Mouse (Mus musculus) cerebellum, adult 8-10 months (tissue): Measurements from ENCODE around the gene Actl6b.
A peak's percentile ranks its signal among the peaks of the same experiment; 100 is the strongest.

Source experiments
- DNase-seq: peaks from one replicate; pipeline ENCODE4 v3.0.0; 2022

The Actl6b gene

GRCm38 (mm10) chr5:137529221-137529995, 23.9 kb upstream of the Actl6b start:
- no peak for DNase-seq

GRCm38 (mm10) chr5:137530075-137530474, 23.2 kb upstream of the Actl6b start:
- no peak for DNase-seq

DNA sequence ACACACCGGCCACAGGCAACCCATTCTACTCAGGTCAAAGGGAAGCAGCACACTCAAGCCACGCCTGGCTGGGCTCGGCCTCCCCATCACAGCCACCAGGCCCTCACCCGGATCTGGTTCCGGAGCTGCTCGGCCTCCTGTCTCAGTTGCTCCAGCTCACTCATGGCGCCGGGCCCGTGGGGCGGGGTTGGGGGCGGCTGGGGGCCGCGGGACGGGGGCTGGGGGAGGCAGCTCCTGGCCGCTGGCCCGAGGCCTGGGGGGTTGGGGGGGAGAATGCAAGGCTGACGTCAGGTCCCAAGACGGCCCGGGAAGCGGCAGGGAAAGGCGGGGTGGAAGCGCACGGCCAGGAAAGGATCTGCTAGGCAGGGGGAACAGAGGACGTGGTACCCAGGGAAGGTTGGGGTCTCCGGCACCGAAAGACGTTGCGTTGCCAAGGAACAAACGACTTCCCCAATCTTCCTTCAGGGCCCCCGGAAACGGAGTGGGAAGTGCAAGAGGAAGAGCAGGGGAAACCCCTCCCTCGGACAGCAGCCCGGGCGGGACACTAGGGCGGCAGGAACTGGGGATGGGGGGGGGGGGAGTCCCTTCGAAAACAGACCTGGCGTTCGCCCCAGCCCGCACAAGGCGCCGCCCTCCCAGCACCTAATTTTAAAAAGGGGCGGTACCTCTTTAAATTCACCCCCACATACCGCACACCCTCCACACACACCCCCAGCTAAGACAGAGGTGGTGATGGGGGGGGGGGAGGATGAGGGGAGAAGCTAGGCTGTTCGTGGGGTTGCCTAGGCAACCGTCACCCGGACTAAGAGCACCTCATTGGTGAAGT, 22.5 kb upstream of the Actl6b start:
- peak; percentile 55 for DNase-seq

DNA sequence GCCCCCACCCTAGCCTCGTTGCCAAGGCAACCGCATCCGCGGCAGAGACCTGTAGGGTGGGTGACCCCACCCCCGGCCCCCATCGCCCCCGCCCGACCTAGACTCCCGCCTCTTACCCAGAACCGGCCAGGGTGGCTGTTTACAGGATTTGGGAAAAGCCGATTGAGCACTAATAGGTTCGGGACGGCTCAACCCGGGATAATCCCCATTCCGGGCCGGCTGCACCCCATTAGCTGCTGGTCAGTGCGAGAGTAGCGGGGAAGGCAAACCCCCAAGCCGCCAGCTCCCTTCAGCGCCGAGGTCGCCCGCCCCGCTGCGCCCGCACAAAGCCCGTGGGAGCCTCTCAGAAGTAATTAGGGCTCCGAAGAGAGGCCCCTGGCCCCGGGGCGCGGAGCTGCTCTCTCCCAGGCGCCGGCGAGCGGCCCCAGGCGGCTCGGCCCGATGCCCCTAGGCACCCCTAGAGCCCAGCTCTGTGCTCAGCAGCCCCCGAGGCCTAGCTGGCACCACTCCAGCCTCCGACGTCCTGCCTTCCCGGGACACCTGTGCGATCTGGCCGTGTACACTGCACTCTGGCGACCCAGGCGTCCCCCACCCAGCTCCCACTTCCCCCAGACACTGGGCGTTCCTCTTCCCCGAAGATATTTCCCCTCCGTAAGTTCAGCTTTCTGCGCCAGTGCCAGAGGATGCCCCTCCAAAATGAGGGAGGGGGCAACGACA, 21.7 kb upstream of the Actl6b start:
- peak; percentile 69 for DNase-seq

DNA sequence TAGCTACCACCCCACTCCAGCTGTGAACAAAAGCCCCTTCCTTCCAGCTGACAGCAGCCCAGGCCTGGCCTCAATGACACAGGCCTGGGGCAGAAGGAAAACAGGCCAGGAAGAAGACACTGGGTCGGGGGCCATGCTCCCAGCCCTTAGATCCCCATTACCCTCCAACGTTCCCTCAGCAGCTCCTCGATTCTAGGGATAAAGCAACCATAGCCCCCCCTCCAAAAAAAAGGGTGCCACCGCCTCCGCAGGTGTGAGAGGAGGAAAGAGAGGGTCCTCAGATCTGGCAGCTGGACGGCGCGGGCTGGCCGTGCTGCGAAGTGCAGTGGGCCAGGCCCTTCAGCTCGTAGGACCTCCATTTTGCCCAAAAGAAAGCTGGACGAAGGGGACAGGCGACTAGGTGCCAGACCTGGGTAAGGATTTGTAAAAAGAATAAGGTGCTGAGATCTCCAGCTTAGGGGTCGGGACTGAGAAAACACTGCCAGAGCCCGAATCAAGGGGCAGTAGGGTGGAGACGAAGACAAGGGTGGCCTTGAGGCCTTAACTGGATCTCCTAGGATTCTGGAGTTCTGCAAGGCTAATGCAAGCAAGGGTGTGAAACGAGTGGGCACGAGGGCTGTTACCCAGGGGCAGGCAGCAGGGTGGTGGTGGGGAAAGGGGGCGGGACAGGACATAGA, 21.0 kb upstream of the Actl6b start:
- DNase-seq = no peak

DNA sequence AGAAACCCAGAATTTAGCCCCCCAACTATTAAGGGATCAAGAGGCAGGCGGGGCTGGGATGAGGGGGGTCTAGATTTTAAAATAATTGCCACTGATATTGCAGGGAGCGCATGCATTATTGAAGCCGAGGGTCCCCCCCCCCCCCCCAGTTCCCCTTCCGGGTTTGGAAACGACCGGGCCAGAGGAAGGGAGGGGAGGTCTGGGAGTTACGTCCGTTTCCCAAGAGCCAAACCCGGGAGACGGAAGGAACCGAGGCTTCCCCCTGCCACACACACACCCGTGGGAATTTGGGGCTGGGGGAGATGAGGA, 20.6 kb upstream of the Actl6b start:
- DNase-seq = no peak

- peak; percentile 99 for DNase-seq
These were observed 20.0 kb upstream of the Actl6b start, which contains the start of the genes Epo and Gnb2 for GRCm38 (mm10) chr5:137533117-137533827. Epo (minus strand) TSS chr5:137533242. Gnb2 (minus strand) TSS chr5:137533510.

- DNase-seq = no peak
These were observed 18.6 kb upstream of the Actl6b start for GRCm38 (mm10) chr5:137534762-137535161.

DNA sequence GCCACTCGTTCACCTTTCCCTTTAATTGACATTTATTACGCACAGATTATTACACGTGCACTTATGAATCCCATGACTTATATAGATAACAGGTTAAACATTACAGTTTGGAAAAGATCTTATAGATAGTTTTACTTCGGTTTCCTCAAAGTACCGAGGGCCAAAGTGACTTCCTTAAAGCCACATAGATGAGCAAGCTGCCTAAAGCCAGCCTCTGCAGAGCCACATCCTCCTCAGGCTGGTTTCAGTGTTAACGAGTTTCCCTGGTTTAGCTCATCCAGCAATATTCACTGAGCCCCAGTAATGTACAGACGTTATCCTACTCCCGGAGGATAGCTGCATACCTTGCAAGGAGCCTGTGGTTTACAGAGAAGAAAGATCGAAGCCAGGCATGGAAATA, 18.0 kb upstream of the Actl6b start:
- DNase-seq = no peak

DNA sequence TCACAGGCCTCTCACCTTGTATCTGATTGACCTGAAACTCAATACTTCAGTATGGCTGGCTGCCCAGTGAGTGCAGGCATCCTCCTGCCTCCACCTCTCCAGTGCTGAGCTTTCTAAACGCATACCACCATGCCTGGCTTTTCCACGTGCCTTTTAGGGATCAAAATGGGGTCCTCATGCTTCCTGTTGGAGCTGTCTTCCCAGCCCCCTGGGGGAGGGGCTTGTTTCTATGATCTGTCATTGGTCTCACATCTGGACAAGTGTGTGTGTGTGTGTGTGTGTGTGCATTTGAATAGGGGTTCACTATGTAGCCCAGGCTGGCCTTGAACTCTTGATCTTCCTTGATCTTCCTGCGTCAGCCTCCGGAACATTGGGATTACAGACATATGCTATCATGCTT, 15.9 kb upstream of the Actl6b start:
- peak; percentile 18 for DNase-seq

DNA sequence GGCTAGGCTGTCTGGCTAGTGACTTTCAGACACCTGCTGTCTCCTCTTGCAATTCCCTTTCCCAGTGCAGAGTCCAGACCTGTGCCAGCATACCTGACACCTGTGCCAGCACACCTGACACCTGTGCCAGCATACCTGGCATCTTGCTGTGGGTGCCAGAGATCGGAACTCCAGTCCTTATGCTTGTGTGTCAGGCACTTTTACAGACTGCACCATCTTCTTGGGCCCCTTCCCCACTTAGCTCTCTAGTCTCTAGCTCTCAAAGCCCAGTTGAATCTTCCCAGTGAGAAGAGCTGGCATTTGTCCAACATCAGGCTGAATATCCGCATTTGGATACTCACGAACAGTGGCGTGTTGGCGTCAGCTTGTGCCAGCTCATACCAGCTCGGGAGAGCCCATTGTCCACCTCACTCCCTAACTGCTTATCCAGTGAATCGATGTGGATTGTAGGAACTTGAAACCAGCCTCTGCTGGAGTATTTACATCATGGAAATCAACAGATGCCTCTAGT, 14.0 kb upstream of the Actl6b start:
- peak; percentile 73 for DNase-seq

DNA sequence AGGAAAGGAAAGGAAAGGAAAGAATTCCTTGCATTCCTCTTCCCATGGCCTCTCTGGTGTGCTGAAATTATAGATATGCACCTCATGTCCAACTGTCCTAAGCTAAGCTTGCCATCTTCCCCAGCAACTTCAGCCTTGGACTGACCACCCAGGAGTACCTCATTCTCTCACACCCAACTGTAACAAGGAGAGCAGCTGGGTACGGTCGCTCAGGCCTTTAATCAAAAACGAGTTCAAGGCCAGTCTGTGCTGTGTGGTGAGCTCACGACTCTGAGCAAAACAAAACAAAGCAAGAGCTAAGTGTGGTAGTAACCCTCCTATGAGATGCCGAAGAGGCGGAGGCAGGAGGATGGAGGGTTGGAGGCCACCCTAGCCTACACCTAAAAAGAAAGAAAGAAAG, 12.3 kb upstream of the Actl6b start:
- no peak for DNase-seq

- peak; percentile 75 for DNase-seq
These were observed 11.4 kb upstream of the Actl6b start for GRCm38 (mm10) chr5:137541768-137542540.

GRCm38 (mm10) chr5:137544926-137545325, 8.4 kb upstream of the Actl6b start:
- DNase-seq = no peak

- no peak for DNase-seq
These were observed 7.7 kb upstream of the Actl6b start for GRCm38 (mm10) chr5:137545596-137545995.

DNA sequence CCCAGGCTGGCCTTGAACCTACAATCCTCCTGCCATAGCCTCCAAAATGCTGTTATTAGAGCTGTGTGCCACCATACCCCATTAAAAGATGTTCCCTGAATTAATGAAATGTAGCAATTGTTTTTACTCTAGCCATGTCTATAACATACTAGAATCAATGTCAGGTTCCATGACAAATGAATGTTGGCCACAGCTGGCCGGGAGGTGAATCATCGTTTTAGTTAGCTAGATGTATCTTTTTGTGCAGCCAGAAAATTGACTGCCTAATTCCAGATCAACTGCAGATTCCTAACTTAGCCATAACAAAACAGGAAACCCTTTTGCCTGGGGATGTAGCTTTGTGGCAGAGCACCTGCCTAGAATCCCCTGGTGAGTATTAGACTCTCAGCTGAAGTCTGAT, 3.5 kb upstream of the Actl6b start:
- DNase-seq = no peak

- no peak for DNase-seq
These were observed 2.2 kb upstream of the Actl6b start for GRCm38 (mm10) chr5:137551119-137551518.

DNA sequence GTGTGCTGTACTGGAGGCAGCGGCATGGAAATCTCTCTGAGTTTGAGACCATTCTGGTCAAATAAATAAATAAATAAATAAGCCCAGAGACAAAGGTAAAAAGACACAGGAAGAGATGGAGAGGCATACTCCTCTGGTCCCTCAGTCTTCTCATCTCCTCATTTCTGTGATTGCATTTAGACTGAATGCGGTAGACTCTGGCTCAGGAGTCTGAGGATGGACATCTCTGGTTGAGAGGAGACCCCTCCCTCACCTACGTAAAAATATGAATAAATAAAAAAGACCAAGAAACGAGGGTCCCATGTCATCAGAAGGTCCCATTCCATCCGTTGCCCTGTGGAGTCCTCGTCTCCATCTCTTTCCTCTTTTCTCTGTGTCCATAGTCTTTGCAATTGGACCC, 317 bp upstream of the Actl6b start:
- DNase-seq = no peak

DNA sequence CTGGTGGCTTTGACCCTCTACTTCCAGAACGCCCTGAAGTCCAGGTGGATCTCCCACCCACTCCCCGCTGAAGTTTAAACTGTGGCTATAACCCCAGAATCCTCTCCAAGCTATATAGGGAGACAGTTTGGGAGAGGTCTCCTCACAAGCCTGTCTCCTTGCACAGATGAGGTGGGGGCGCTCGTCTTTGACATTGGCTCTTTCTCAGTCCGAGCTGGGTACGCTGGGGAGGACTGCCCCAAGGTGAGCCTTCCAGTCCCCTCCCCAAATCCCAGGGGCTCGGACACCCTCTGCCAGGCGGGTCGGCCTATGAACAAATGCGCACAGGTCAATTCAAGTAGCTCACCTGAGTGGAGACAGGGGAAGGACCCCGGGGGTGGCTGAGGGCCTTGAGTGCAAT, 581 bp downstream of the Actl6b start:
- DNase-seq = no peak

- no peak for DNase-seq
These were observed 8.2 kb downstream of the Actl6b start for GRCm38 (mm10) chr5:137561556-137561955.

GRCm38 (mm10) chr5:137562965-137563364, 9.6 kb downstream of the Actl6b start:
- no peak for DNase-seq
